Mouse (Mus musculus) urinary bladder, postnatal 4 days (tissue): ENCODE data around the gene H2-Ob.
"Not testable (repeated sequence)": the region's sequence is repeated elsewhere in the genome, so short reads cannot be mapped to it uniquely, and the experiment has no call there.

ENCODE experiments used
- DNase-seq, 2 experiments: peaks; one replicate each; pipeline ENCODE4 v3.0.0; 2021 to 2022; ENCODE audit warnings: low spot score in 2 of 2

H2-Ob gene

GRCm38 (mm10) chr17:34207456-34207855 is 31.2 kb upstream of the H2-Ob start:
- peak in 1 of 2 experiments; percentile 39 for DNase-seq

GRCm38 (mm10) chr17:34207866-34208265 is 30.8 kb upstream of the H2-Ob start:
- DNase-seq: peak in 1 of 2 experiments; percentile 32

- DNase-seq: peak in 1 of 2 experiments; percentile 16
These were observed 30.3 kb upstream of the H2-Ob start for GRCm38 (mm10) chr17:34208421-34208820.

GRCm38 (mm10) chr17:34209680-34210079 is 29.0 kb upstream of the H2-Ob start:
- peak in 1 of 2 experiments; percentile 53 for DNase-seq

- peak in 1 of 2 experiments; percentile 25 for DNase-seq
These were observed 28.1 kb upstream of the H2-Ob start for GRCm38 (mm10) chr17:34210599-34210998.

GRCm38 (mm10) chr17:34211746-34212365 is 26.8 kb upstream of the H2-Ob start:
- DNase-seq: peak in 1 of 2 experiments; percentile 54

GRCm38 (mm10) chr17:34213936-34214335 is 24.8 kb upstream of the H2-Ob start:
- DNase-seq: peak in 1 of 2 experiments; percentile 55

- peak in 1 of 2 experiments; percentile 56 for DNase-seq
These were observed 23.5 kb upstream of the H2-Ob start for GRCm38 (mm10) chr17:34215176-34215575.

GRCm38 (mm10) chr17:34217216-34217928 is 21.3 kb upstream of the H2-Ob start:
- DNase-seq: peak in 1 of 2 experiments; percentile 54

GRCm38 (mm10) chr17:34217986-34218385 is 20.7 kb upstream of the H2-Ob start:
- peak in 1 of 2 experiments; percentile 38 for DNase-seq

- DNase-seq: no peak
These were observed 20.0 kb upstream of the H2-Ob start for GRCm38 (mm10) chr17:34218675-34219074.

- DNase-seq: not testable (repeated sequence)
These were observed 19.6 kb upstream of the H2-Ob start for GRCm38 (mm10) chr17:34219096-34219495.

- DNase-seq: not testable (repeated sequence)
These were observed 18.9 kb upstream of the H2-Ob start for GRCm38 (mm10) chr17:34219801-34220200.

- not testable (repeated sequence) for DNase-seq
These were observed 18.3 kb upstream of the H2-Ob start for GRCm38 (mm10) chr17:34220401-34220800.

- DNase-seq: peak in 1 of 2 experiments; percentile 16
These were observed 13.9 kb upstream of the H2-Ob start for GRCm38 (mm10) chr17:34224816-34225215.

- peak in 1 of 2 experiments; percentile 54 for DNase-seq
These were observed 13.3 kb upstream of the H2-Ob start for GRCm38 (mm10) chr17:34225426-34225825.

GRCm38 (mm10) chr17:34225911-34226310 is 12.8 kb upstream of the H2-Ob start:
- DNase-seq: peak in 1 of 2 experiments; percentile 73

- DNase-seq: peak; percentile 44 to 56
These were observed 7.7 kb upstream of the H2-Ob start for GRCm38 (mm10) chr17:34230971-34231370.

- peak in 1 of 2 experiments; percentile 44 for DNase-seq
These were observed 6.7 kb upstream of the H2-Ob start for GRCm38 (mm10) chr17:34232021-34232420.

GRCm38 (mm10) chr17:34234926-34235325 is 3.8 kb upstream of the H2-Ob start:
- peak; percentile 36 to 78 for DNase-seq

- DNase-seq: peak in 1 of 2 experiments; percentile 59
These were observed 2.0 kb upstream of the H2-Ob start for GRCm38 (mm10) chr17:34236691-34237090.

GRCm38 (mm10) chr17:34237741-34238140 is 962 bp upstream of the H2-Ob start:
- DNase-seq: peak in 1 of 2 experiments; percentile 20

- DNase-seq: no peak
These were observed 918 bp downstream of the H2-Ob start for GRCm38 (mm10) chr17:34239601-34240041.
